Mouse (Mus musculus): ENCODE results near the gene Elobl.
A peak's percentile ranks its signal among the peaks of the same experiment; 100 is the strongest.

- TF ChIP-seq CTCF (conservative IDR thresholded peaks at IDR 0.05; ENCODE audit: insufficient read depth, insufficient read length, low read depth, low read length), result peak; percentile 74
- no peak for TF ChIP-seq POLR2A (IDR thresholded peaks at IDR 0.05; ENCODE audit: low read depth, low read length)
Observed at GRCm38 (mm10) chr11:88973776-88974701, 7.3 kb upstream of the Elobl start.

Measured in kidney, adult 2 months (tissue).